Mouse (Mus musculus): ENCODE results near the gene Pex11a. TPM values are rescaled to one million over a fixed set of nuclear protein-coding genes. Genes with fewer than 3 reads are reported as not detected.

Gene Pex11a
- total RNA-seq, 1 experiment = 4.3 TPM

- H3K4me3 ChIP-seq (ENCODE audit: insufficient read depth in 1 of 2, low read depth in 1 of 2, low read length in 2 of 2, poor library complexity in 1 of 2, severe bottlenecking in 1 of 2) = peak within 1 kb of the TSS; percentile 85 to 95
- H3K9me3 ChIP-seq (ENCODE audit: control insufficient read depth, insufficient read depth, low read depth, low read length) = no peaks in the 10 kb centered on the region
- no peak within 1 kb of the TSS for H3K27ac ChIP-seq (ENCODE audit: insufficient read depth, low read depth, low read length, poor library complexity, severe bottlenecking)
- no peaks in the 10 kb centered on the region for H3K36me3 ChIP-seq (ENCODE audit: control insufficient read depth, insufficient read depth, low read length, poor library complexity, severe bottlenecking)
- in situ Hi-C loops (cut with MboI; ENCODE audit: low sequenced_read_pairs in 2 of 2, unreplicated experiment in 2 of 2) = no loop called here
- peak within 1 kb of the TSS; percentile 94 for H3K9ac ChIP-seq (ENCODE audit: insufficient read depth, low read depth, low read length, poor library complexity, severe bottlenecking)
- TF ChIP-seq ZNF384 (IDR thresholded peaks at IDR 0.05; ENCODE audit: low read depth, low read length) (no peak), ZC3H11A (IDR thresholded peaks at IDR 0.05; ENCODE audit: borderline replicate concordance, low read depth, low read length) (no peak), HCFC1 (IDR thresholded peaks at IDR 0.05; ENCODE audit: borderline replicate concordance, insufficient read depth, low read length) (peak; percentile 79)
- H3K4me1 ChIP-seq (ENCODE audit: control insufficient read depth in 2 of 2, insufficient read depth in 2 of 2, low read length in 2 of 2, poor library complexity in 1 of 2) = peaks cover 1 to 3% of the 10 kb centered on the region in 2 experiments; a peak in 1 of 4 replicates
- peak; percentile 73 for DNase-seq (ENCODE audit: low read depth, low spot score)
These were observed 27.5 kb downstream of the Pex11a start, which contains the start of gene Kif7 for GRCm38 (mm10) chr7:79715187-79715981. TSS of gene Kif7 (minus strand) at chr7:79715720.

GRCm38 (mm10) chr7:79710831-79711230 is 32.1 kb downstream of the Pex11a start:
- in situ Hi-C loops (cut with MboI; ENCODE audit: low sequenced_read_pairs in 2 of 2, unreplicated experiment in 2 of 2) = no loop called here
- Histone ChIP-seq H3K36me3 (ENCODE audit: control insufficient read depth, insufficient read depth, low read length, poor library complexity, severe bottlenecking) (peaks cover 8% of the 10 kb centered on the region; the same call in 1 of the 2 replicates), H3K27ac (ENCODE audit: insufficient read depth, low read depth, low read length, poor library complexity, severe bottlenecking) (no peak overlapping the region), H3K4me3 (ENCODE audit: insufficient read depth in 1 of 2, low read depth in 1 of 2, low read length in 2 of 2, poor library complexity in 1 of 2, severe bottlenecking in 1 of 2) (peak overlapping the region; percentile 60 to 62), H3K9ac (ENCODE audit: insufficient read depth, low read depth, low read length, poor library complexity, severe bottlenecking) (peak overlapping the region; percentile 8; the same call in 1 of the 2 replicates), H3K9me3 (ENCODE audit: control insufficient read depth, insufficient read depth, low read depth, low read length) (no peaks in the 10 kb centered on the region), H3K4me1 (ENCODE audit: control insufficient read depth in 2 of 2, insufficient read depth in 2 of 2, low read length in 2 of 2, poor library complexity in 1 of 2) (peaks cover 1 to 3% of the 10 kb centered on the region in 2 experiments; a peak in 1 of 4 replicates)
- no peak for TF ChIP-seq CHD2 (IDR thresholded peaks at IDR 0.05; ENCODE audit: low read depth, low read length)
- TF ChIP-seq HCFC1 (IDR thresholded peaks at IDR 0.05; ENCODE audit: borderline replicate concordance, insufficient read depth, low read length) = no peak
- no peak for TF ChIP-seq ZNF384 (IDR thresholded peaks at IDR 0.05; ENCODE audit: low read depth, low read length)
- TF ChIP-seq ZC3H11A (IDR thresholded peaks at IDR 0.05; ENCODE audit: borderline replicate concordance, low read depth, low read length) = no peak
- TF ChIP-seq MAFK (IDR thresholded peaks at IDR 0.05; ENCODE audit: insufficient read depth, low read depth, low read length) = no peak
- DNase-seq (ENCODE audit: low read depth, low spot score) = no peak

GRCm38 (mm10) chr7:79710130-79710607 is 32.8 kb downstream of the Pex11a start:
- TF ChIP-seq CHD2 (IDR thresholded peaks at IDR 0.05; ENCODE audit: low read depth, low read length) (no peak), ZNF384 (IDR thresholded peaks at IDR 0.05; ENCODE audit: low read depth, low read length) (no peak), HCFC1 (IDR thresholded peaks at IDR 0.05; ENCODE audit: borderline replicate concordance, insufficient read depth, low read length) (0 out of 2 replicates have a peak, but pooled peaks have one; percentile 33), MAFK (IDR thresholded peaks at IDR 0.05; ENCODE audit: insufficient read depth, low read depth, low read length) (no peak)
- peak; percentile 56 for DNase-seq (ENCODE audit: low read depth, low spot score)
- H3K4me3 ChIP-seq (ENCODE audit: insufficient read depth in 1 of 2, low read depth in 1 of 2, low read length in 2 of 2, poor library complexity in 1 of 2, severe bottlenecking in 1 of 2) = peak overlapping the region; percentile 62 to 64
- peaks cover 8% of the 10 kb centered on the region; the same call in 1 of the 2 replicates for H3K36me3 ChIP-seq (ENCODE audit: control insufficient read depth, insufficient read depth, low read length, poor library complexity, severe bottlenecking)
- H3K9ac ChIP-seq (ENCODE audit: insufficient read depth, low read depth, low read length, poor library complexity, severe bottlenecking) = peak overlapping the region; percentile 27
- H3K27ac ChIP-seq (ENCODE audit: insufficient read depth, low read depth, low read length, poor library complexity, severe bottlenecking) = no peak overlapping the region
- in situ Hi-C loops (cut with MboI; ENCODE audit: low sequenced_read_pairs in 2 of 2, unreplicated experiment in 2 of 2) = no loop called here
- peaks cover 1 to 3% of the 10 kb centered on the region in 2 experiments; a peak in 1 of 4 replicates for H3K4me1 ChIP-seq (ENCODE audit: control insufficient read depth in 2 of 2, insufficient read depth in 2 of 2, low read length in 2 of 2, poor library complexity in 1 of 2)
- H3K9me3 ChIP-seq (ENCODE audit: control insufficient read depth, insufficient read depth, low read depth, low read length) = no peaks in the 10 kb centered on the region

- Histone ChIP-seq H3K36me3 (ENCODE audit: control insufficient read depth, insufficient read depth, low read length, poor library complexity, severe bottlenecking) (peaks cover 24% of the 10 kb centered on the region; the same call in 1 of the 2 replicates), H3K9ac (ENCODE audit: insufficient read depth, low read depth, low read length, poor library complexity, severe bottlenecking) (no peak overlapping the region), H3K9me3 (ENCODE audit: control insufficient read depth, insufficient read depth, low read depth, low read length) (no peaks in the 10 kb centered on the region), H3K27ac (ENCODE audit: insufficient read depth, low read depth, low read length, poor library complexity, severe bottlenecking) (no peak overlapping the region), H3K4me3 (ENCODE audit: insufficient read depth in 1 of 2, low read depth in 1 of 2, low read length in 2 of 2, poor library complexity in 1 of 2, severe bottlenecking in 1 of 2) (no peak overlapping the region), H3K4me1 (ENCODE audit: control insufficient read depth in 2 of 2, insufficient read depth in 2 of 2, low read length in 2 of 2, poor library complexity in 1 of 2) (peaks cover 0 to 2% of the 10 kb centered on the region in 2 experiments; a peak in 1 of 4 replicates)
- in situ Hi-C loops (cut with MboI; ENCODE audit: low sequenced_read_pairs in 2 of 2, unreplicated experiment in 2 of 2) = no loop called here
- DNase-seq (ENCODE audit: low read depth, low spot score) = no peak
- no peak for TF ChIP-seq MAFK (IDR thresholded peaks at IDR 0.05; ENCODE audit: insufficient read depth, low read depth, low read length)
- TF ChIP-seq ZNF384 (IDR thresholded peaks at IDR 0.05; ENCODE audit: low read depth, low read length) = no peak
These were observed 37.7 kb downstream of the Pex11a start for GRCm38 (mm10) chr7:79705210-79705609.

All from ES-E14 (cell line).